Mouse (Mus musculus) heart, embryonic 11.5 days (tissue): ENCODE measurements around the gene Tsr1. TPM values are rescaled to one million over a fixed set of nuclear protein-coding genes. Genes with fewer than 3 reads are reported as not detected.

ENCODE experiments used
- ATAC-seq: fragments of 200-750 bp; cut with Nextera tagmentation; replicated peaks from 2 replicates; pipeline ENCODE4 v1.8.0; 2017; ENCODE audit warnings: moderate library complexity; ENCODE audit not compliant: insufficient number of reproducible peaks, low FRiP score, low TSS enrichment
- H3K27ac ChIP-seq: fragments of 300-500 bp; sonication (generic); 2 replicates; pipeline ENCODE4 v1.5.1; 2014; ENCODE audit warnings: mild to moderate bottlenecking, low read depth, low read length
- H3K27me3 ChIP-seq: fragments of 300-500 bp; sonication (generic); 2 replicates; pipeline ENCODE4 v1.6.1; 2014; ENCODE audit warnings: mild to moderate bottlenecking, low read length, mixed read lengths; ENCODE audit not compliant: control insufficient read depth, insufficient read depth
- H3K36me3 ChIP-seq: fragments of 300-500 bp; sonication (generic); 2 replicates; pipeline ENCODE4 v1.6.1; 2014; ENCODE audit warnings: mild to moderate bottlenecking, low read length, moderate library complexity, mixed read lengths; ENCODE audit not compliant: control insufficient read depth, insufficient read depth
- H3K4me1 ChIP-seq: fragments of 300-500 bp; sonication (generic); 2 replicates; pipeline ENCODE4 v1.6.1; 2014; ENCODE audit warnings: low read length; ENCODE audit not compliant: control insufficient read depth, insufficient read depth
- H3K4me2 ChIP-seq: fragments of 300-500 bp; sonication (generic); 2 replicates; pipeline ENCODE4 v1.6.1; 2014; ENCODE audit warnings: mild to moderate bottlenecking, moderate library complexity
- H3K4me3 ChIP-seq: fragments of 300-500 bp; sonication (generic); 2 replicates; pipeline ENCODE4 v1.5.1; 2014; ENCODE audit warnings: low read depth, low read length
- H3K9ac ChIP-seq: fragments of 300-500 bp; sonication (generic); 2 replicates; pipeline ENCODE4 v1.6.1; 2014; ENCODE audit warnings: mild to moderate bottlenecking, low read depth, low read length, moderate library complexity
- H3K9me3 ChIP-seq: fragments of 300-500 bp; sonication (generic); replicated peaks from 2 replicates; pipeline ENCODE4 v1.6.1; 2016; ENCODE audit warnings: low read length; ENCODE audit not compliant: control insufficient read depth
- WGBS: fragments of 180-500 bp; shearing (Covaris S2); extraction: QIAGEN DNeasy Blood & Tissue Kit; methylation state at CpG from one replicate; pipeline ENCODE4 v1.1.7; 2014; ENCODE audit not compliant: insufficient replicate concordance; 5-methylcytosine and 5-hydroxymethylcytosine counted together
- polyA plus RNA-seq: library from polyadenylated mRNA; unstranded; fragments of >200 nt; fragmentation: Nextera tagmentation; extraction: Ambion mirVana; gene quantifications from 2 replicates; pipeline ENCODE4 v1.2.1, GENCODE M21; 2014

Tsr1 gene
- polyA plus RNA-seq, result 34.0 and 40.6 TPM in 2 replicates

DNA sequence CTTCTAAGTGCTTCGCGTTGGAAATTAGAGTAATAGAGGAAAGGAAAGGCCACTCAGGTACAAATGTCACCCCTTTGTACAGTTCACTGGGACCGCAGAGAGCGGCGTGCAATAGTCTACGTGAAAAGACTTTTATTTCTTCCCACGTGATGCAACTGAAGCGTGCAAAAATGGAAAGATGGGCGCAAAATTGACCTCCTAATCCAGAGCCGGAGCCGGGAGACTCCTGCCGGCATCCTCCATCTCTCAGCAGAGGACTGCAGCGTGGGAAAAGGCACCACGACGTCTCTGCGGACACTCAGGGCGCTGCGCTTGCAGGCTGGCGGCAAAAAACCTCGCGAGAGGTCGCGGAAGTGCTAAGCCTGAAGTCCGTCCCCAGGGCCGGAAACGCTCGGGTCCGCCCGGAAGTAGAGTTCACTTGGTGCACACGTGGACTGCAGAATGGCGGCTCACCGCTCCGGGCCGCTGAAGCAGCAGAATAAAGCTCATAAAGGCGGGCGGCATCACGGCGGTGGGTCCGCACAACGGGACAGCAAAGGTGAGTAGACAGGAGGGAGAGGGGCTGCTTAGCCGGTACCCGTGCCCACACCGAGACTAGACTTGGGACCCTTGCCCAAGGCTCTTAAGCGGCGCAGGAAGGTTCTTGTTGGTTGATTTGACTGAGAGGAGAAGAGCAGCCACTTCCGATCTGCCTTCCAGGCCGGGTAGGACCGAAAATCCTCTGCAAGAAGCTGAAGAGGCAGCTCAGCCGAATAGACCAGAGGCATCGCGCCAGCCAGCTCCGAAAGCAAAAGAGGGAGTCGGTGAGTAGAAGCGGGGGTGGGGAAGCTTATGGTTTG lies at the start of gene Tsr1:
TSS of gene Tsr1 (plus strand) at position 394 of the 839 bp plus-strand sequence.
- ATAC-seq, result peak; percentile 78
- H3K27me3 ChIP-seq, result no peaks in the 10 kb centered on the region
- peak within 1 kb of the TSS; percentile 91 for H3K4me3 ChIP-seq
- H3K4me1 ChIP-seq, result peaks cover 5% of the 10 kb centered on the region; the same call in 1 of the 2 replicates
- H3K9me3 ChIP-seq, result no peaks in the 10 kb centered on the region
- peak within 1 kb of the TSS; percentile 79 for H3K27ac ChIP-seq
- under 1% methylated on average over 54 of the region's 54 CpGs for WGBS
- H3K4me2 ChIP-seq, result peak within 1 kb of the TSS; percentile 94
- H3K36me3 ChIP-seq, result peaks cover 20% of the 10 kb centered on the region; the same call in 1 of the 2 replicates
- peak within 1 kb of the TSS; percentile 82 for H3K9ac ChIP-seq

DNA sequence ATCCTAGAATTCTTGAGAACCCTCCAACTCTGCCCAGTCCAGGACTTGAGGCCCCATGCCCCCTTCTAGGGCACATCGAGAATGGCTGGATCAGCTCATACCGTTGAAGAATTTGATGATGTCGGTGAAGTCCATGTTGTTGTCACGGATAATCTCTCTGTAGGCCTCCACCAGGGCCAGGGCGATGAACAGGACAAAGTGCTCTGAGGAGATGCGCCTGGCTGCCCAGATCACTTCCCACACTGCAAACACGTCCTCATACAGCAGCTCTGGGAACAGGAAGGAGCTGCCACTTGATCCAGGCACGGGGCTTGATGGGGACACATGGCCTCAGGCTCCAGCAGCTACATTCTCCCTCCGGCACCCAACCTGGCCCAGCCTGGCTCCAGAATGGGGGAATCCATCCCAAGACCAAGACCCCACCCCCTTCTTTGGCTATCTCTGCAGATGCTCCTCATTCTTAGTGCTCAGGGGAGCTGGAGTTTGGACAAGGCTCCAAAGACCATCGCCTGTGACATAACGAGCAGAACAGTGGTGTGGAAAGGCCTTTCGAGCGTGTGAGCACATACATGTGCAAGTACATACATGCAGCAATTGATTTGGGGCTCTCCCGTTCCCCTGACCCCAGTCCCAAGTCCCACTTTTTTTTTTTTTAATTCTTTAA lies 46.7 kb upstream of the Tsr1 start:
- H3K27me3 ChIP-seq, result no peaks in the 10 kb centered on the region
- WGBS, result 73% methylated on average over 14 of the region's 14 CpGs
- H3K4me3 ChIP-seq, result no peak overlapping the region

DNA sequence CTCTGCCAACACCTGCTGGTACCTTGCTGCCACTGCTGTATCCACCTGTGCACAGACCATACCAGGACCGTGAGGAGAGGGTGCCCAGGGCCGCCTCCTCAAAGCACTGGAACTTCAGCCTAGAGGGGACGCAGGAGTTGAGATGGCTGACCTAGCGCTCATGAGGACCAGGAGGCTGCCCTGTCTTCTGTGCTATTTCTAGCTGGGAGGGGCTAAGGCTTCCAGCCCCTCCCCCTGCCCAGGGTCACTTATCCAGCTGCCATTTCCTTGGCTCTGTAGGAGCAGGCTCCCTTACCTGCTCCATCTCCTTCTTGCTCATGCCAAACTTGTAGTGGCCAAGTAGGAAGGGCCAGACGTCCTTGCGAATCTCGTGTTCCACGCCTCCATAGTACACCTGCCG lies 40.1 kb upstream of the Tsr1 start:
- Histone ChIP-seq H3K4me2 (no peak overlapping the region), H3K4me3 (no peak overlapping the region), H3K9ac (no peak overlapping the region), H3K27me3 (no peaks in the 10 kb centered on the region), H3K9me3 (no peaks in the 10 kb centered on the region), H3K4me1 (peaks cover 9% of the 10 kb centered on the region), H3K36me3 (0 out of 2 replicates have a peak, but pooled peaks cover 5% of the 10 kb centered on the region), H3K27ac (no peak overlapping the region)
- WGBS, result 79% methylated on average over 9 of the region's 9 CpGs
- ATAC-seq, result no peak

More for the DNA sequence above, 46.7 kb upstream of the Tsr1 start:
- H3K27ac ChIP-seq, result no peak overlapping the region
- peaks cover 27% of the 10 kb centered on the region for H3K4me1 ChIP-seq
- no peak for ATAC-seq
- no peak overlapping the region for H3K4me2 ChIP-seq
- H3K9me3 ChIP-seq, result no peaks in the 10 kb centered on the region
- H3K36me3 ChIP-seq, result no peaks in the 10 kb centered on the region
- H3K9ac ChIP-seq, result no peak overlapping the region

DNA sequence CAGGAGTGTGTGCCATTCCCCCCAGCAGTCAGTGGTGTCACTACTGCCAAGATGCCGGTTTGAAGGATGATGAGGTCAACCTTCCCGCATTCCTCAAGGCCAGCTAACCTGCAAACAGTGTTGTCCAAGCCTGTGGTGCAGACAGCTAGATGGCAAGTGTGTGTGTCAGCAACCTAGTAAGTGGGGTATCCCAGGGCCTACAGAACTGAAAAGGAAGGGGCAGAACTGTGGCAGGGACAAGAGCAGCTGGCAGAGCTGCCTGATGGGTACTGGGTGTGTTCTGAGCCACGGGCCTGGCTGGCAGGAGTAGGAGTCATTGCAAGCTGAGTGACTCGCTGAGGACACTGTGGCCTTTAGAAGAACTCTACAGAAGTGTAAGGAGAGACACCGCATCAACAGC lies 35.7 kb upstream of the Tsr1 start:
- H3K4me3 ChIP-seq, result no peak overlapping the region
- WGBS, result 70% methylated on average over 5 of the region's 5 CpGs
- H3K9ac ChIP-seq, result no peak overlapping the region
- no peak for ATAC-seq
- H3K27ac ChIP-seq, result no peak overlapping the region
- H3K9me3 ChIP-seq, result no peaks in the 10 kb centered on the region
- no peak overlapping the region for H3K4me2 ChIP-seq
- H3K36me3 ChIP-seq, result 0 out of 2 replicates have a peak, but pooled peaks cover 5% of the 10 kb centered on the region
- H3K27me3 ChIP-seq, result no peaks in the 10 kb centered on the region
- peaks cover 14% of the 10 kb centered on the region for H3K4me1 ChIP-seq

DNA sequence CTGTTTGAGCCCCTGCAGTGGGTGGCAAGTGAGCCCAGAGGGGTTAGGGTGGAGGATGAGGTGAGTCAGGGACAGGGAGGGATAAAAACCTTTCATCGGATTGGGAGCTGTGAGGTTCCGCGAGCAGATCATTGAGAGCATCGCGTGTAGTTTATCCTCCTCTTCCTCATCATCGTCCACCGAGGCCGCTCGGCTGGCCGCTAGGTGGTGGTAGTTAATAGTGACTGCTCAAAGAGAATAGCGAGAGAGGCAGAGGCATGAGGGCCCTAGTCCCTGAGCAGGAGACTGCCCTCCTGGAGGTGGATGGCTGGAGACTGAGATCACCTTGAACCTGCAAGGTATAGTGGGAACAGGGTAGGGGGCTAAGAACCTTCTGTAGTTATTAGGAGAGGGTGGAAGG lies 34.4 kb upstream of the Tsr1 start:
- no peaks in the 10 kb centered on the region for H3K9me3 ChIP-seq
- H3K4me1 ChIP-seq, result peaks cover 9% of the 10 kb centered on the region; the same call in 1 of the 2 replicates
- no peak for ATAC-seq
- H3K27ac ChIP-seq, result peak overlapping the region; percentile 0; the same call in 1 of the 2 replicates
- H3K27me3 ChIP-seq, result no peaks in the 10 kb centered on the region
- H3K4me2 ChIP-seq, result peak overlapping the region; percentile 33
- H3K9ac ChIP-seq, result no peak overlapping the region
- H3K4me3 ChIP-seq, result no peak overlapping the region
- peaks cover 4% of the 10 kb centered on the region; the same call in 1 of the 2 replicates for H3K36me3 ChIP-seq
- 32% methylated on average over 11 of the region's 11 CpGs for WGBS

DNA sequence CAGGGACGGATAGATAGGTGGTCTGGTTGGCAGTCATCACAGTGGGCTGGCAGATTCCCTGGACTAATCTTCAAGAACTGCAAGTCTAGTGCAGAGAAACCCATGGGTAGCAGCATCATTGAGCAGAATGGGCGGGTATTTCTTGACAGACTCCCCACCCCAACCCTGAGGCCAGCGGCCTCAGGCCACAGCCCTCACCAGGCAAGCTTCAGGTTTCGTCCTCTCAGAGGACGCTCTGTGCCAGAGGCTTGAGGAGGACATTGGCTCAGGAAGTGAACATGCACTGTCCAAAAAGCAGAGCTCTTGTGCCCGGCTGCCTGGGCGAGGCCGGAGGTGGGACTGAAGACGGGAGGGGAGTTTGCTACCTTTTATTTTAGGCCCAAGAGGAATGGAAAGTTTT lies 33.5 kb upstream of the Tsr1 start:
- no peaks in the 10 kb centered on the region for H3K27me3 ChIP-seq
- H3K27ac ChIP-seq, result no peak overlapping the region
- peaks cover 2% of the 10 kb centered on the region; the same call in 1 of the 2 replicates for H3K36me3 ChIP-seq
- no peak overlapping the region for H3K4me2 ChIP-seq
- peaks cover 9% of the 10 kb centered on the region; the same call in 1 of the 2 replicates for H3K4me1 ChIP-seq
- H3K9me3 ChIP-seq, result no peaks in the 10 kb centered on the region
- WGBS, result 71% methylated on average over 9 of the region's 9 CpGs
- H3K4me3 ChIP-seq, result no peak overlapping the region
- ATAC-seq, result no peak
- H3K9ac ChIP-seq, result no peak overlapping the region

GRCm38 (mm10) chr11:74865252-74865651 lies 32.6 kb upstream of the Tsr1 start:
- WGBS, result 82% methylated on average over 9 of the region's 9 CpGs
- Histone ChIP-seq H3K36me3 (peaks cover 2% of the 10 kb centered on the region; the same call in 1 of the 2 replicates), H3K4me3 (no peak overlapping the region), H3K27me3 (no peaks in the 10 kb centered on the region), H3K9ac (no peak overlapping the region), H3K27ac (no peak overlapping the region), H3K9me3 (no peaks in the 10 kb centered on the region), H3K4me1 (peaks cover 9% of the 10 kb centered on the region; the same call in 1 of the 2 replicates), H3K4me2 (no peak overlapping the region)
- no peak for ATAC-seq

GRCm38 (mm10) chr11:74866640-74867039 lies 31.2 kb upstream of the Tsr1 start:
- Histone ChIP-seq H3K4me1 (peaks cover 10% of the 10 kb centered on the region; the same call in 1 of the 2 replicates), H3K4me3 (no peak overlapping the region), H3K4me2 (no peak overlapping the region), H3K27me3 (no peaks in the 10 kb centered on the region), H3K9me3 (no peaks in the 10 kb centered on the region), H3K9ac (no peak overlapping the region), H3K36me3 (peaks cover 2% of the 10 kb centered on the region; the same call in 1 of the 2 replicates), H3K27ac (no peak overlapping the region)
- ATAC-seq, result no peak
- 72% methylated on average over 4 of the region's 4 CpGs for WGBS
